Mouse (Mus musculus): ENCODE results near the gene Chrm3. TPM values are rescaled to one million over a fixed set of nuclear protein-coding genes. Genes with fewer than 3 reads are reported as not detected.
"Not testable (repeated sequence)": the region's sequence is repeated elsewhere in the genome, so short reads cannot be mapped to it uniquely, and the experiment has no call there.

The Chrm3 gene
- not detected in 2 replicates for polyA plus RNA-seq (2012; ENCODE audit: insufficient read depth, low replicate concordance)

DNA sequence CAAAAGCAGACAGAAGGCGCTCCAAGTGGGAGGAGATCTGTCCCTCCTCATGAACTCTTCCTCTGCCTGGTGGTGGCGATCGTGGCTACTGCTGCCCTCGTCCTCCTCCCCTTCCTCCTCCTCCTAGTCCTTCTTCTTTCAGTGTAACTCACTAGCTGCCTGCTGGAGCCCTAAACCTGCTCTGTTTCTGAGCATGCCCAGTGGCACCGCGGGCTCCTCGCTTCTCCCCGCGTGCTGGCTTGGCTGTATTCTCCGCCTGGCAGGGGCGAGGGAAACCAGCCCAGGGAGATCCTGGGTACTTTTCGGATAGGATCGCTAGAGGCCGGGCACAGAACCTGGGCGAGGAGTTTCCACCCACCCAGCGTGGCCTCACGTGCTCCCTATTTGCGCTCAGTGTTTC is at the start of gene Chrm3:
Chrm3 (minus strand) TSS at position 71 of the 400 bp plus-strand sequence.
- H3K9me3 ChIP-seq, result no peaks in the 10 kb centered on the region
- peaks cover 11% of the 10 kb centered on the region; the same call in 1 of the 2 replicates for H3K4me1 ChIP-seq
- no peak for TF ChIP-seq GATA1 (IDR thresholded peaks at IDR 0.05; ENCODE audit: borderline replicate concordance, low read length)
- no peak for TF ChIP-seq FLI1 (IDR thresholded peaks at IDR 0.05; ENCODE audit: low read length)
- H3K4me3 ChIP-seq (replicated peaks), result peak within 1 kb of the TSS; percentile 90
- H3K27me3 ChIP-seq (replicated peaks), result peaks cover 34% of the 10 kb centered on the region
- no peaks in the 10 kb centered on the region for H3K36me3 ChIP-seq (replicated peaks; ENCODE audit: low read length)

DNA sequence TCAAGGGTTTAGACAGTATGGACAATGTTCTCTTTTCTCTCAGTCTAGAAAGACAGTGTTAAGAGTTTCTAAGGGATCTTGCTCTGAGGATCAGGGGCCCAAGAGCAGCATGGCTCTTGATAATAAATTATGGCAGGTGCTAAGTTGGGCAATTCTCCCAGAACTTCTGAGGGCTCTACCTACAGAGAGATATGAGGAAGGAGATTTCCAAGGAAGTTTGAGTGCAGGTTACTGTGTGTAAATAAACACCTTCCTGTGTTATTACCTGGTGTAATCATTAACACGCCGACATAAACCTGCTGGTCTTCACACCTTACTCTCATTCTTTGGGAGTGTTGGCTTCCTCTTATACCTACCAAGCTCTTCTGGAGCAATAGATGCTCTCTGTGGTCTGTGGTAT is 33.7 kb upstream of the Chrm3 start:
- H3K9me3 ChIP-seq, result no peaks in the 10 kb centered on the region
- no peaks in the 10 kb centered on the region for H3K4me1 ChIP-seq
- no peaks in the 10 kb centered on the region for H3K36me3 ChIP-seq (replicated peaks; ENCODE audit: low read length)
- no peaks in the 10 kb centered on the region for H3K27me3 ChIP-seq (replicated peaks)
- no peak overlapping the region for H3K4me3 ChIP-seq (replicated peaks)
- TF ChIP-seq FLI1 (IDR thresholded peaks at IDR 0.05; ENCODE audit: low read length), result no peak
- no peak for TF ChIP-seq GATA1 (IDR thresholded peaks at IDR 0.05; ENCODE audit: borderline replicate concordance, low read length)

DNA sequence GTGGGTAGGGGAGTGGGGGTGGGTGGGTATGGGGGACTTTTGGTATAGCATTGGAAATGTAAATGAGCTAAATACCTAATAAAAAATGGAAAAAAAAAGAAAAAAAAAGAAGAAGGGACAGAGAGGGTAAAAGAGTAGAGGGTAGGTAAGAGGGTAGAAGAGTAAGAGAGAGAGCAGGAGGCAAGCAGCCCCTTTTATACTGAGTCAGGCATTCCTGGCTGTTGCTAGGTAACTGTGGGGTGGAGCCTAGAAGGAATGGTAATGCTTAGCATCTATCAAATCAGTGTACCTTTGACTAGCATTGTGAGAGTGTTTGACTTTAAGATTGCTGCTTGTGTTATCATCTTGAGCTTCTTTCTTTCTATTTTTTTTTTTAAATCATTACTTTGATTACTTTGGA is 14.8 kb upstream of the Chrm3 start:
- H3K27me3 ChIP-seq (replicated peaks); H3K4me1 ChIP-seq; H3K4me3 ChIP-seq (replicated peaks); H3K9me3 ChIP-seq; H3K36me3 ChIP-seq (replicated peaks; ENCODE audit: low read length): not testable (repeated sequence)

DNA sequence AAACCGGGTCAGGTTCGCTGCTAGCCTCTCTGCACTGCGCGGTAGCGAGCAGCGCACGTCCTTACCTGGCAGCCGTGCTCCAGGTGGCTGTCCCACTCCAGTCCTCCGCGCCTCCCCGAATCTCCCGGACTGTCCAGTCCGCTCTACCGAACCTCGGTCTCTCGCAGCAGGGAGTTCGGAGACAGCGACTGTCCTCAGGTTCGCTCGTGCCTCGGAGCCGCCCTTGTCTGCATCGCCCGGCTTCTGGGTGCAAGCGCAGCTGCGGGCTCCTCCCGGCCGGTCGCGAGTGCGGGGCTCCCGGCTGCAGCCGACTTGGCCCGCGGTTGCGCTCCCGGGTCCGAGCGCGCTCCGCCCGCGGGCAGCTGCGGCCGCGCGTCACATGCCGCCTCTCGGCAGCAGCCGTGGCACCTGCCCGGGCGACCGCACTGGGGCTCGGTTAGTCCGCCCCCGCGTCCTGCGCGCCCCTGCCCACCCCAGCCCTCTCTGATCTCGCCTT is 400 bp downstream of the Chrm3 start:
- Histone ChIP-seq H3K4me3 (replicated peaks) (peak overlapping the region; percentile 90), H3K36me3 (replicated peaks; ENCODE audit: low read length) (no peaks in the 10 kb centered on the region), H3K9me3 (no peaks in the 10 kb centered on the region), H3K4me1 (peaks cover 11% of the 10 kb centered on the region; the same call in 1 of the 2 replicates), H3K27me3 (replicated peaks) (peaks cover 34% of the 10 kb centered on the region)
- TF ChIP-seq GATA1 (IDR thresholded peaks at IDR 0.05; ENCODE audit: borderline replicate concordance, low read length), result no peak

DNA sequence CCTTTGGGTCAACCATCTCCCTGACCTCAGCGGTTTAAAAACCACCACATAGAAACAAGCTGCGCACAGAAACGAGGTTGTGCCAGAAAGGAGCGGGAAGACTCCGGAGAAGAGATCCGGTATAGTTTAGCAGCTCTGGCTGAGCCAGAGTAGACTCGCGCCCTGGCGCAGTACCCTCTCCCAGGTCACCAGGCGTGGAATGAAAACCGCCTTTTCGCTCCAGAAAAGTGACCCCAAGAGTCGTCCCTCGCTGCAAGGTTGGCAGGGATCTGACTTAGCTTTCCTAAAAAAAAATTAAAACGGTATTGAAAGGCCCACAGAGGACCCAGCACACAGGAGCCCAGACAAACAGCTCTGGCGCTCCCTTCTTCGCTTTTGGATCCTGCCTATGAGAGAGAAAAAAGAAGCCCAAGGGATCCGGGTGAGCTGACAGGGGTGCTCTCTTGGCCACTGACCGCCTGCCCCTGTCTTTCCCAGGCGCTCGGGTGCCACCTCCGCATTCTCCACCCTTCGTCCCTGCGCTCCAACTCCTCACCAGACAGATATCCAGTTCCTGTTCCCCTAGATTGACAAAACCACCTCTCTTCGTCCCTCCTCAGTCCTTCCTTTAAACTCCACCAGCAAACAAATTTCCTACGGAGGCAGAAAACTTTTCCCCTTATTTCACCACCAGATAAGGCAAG is 990 bp downstream of the Chrm3 start:
- H3K4me1 ChIP-seq, result peaks cover 11% of the 10 kb centered on the region; the same call in 1 of the 2 replicates
- H3K4me3 ChIP-seq (replicated peaks), result peak overlapping the region; percentile 90
- TF ChIP-seq GATA1 (IDR thresholded peaks at IDR 0.05; ENCODE audit: borderline replicate concordance, low read length), result no peak
- no peak for TF ChIP-seq FLI1 (IDR thresholded peaks at IDR 0.05; ENCODE audit: low read length)
- no peaks in the 10 kb centered on the region for H3K9me3 ChIP-seq
- no peaks in the 10 kb centered on the region for H3K36me3 ChIP-seq (replicated peaks; ENCODE audit: low read length)
- peaks cover 34% of the 10 kb centered on the region for H3K27me3 ChIP-seq (replicated peaks)

DNA sequence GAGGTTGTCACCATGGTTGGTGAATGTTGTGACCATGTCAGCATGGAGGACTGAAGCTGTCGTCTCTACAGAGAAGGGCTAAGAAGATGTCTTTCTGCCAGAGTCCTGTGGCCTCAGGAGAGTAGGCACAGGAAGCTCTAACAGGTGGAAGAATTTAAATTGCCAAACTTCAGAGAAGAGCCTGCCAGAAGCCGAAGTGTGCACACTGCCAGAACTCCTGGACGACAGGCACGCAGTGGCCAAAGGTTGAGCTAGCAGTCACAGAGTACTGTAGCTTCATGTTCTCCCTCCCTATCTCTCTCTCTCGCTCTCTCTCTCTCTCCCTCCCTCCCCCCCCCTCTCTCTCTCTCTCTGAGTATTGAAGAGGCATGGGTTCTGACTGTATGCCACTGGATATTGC is 4.9 kb downstream of the Chrm3 start:
- no peak overlapping the region for H3K4me3 ChIP-seq (replicated peaks)
- H3K9me3 ChIP-seq, result no peaks in the 10 kb centered on the region
- TF ChIP-seq GATA1 (IDR thresholded peaks at IDR 0.05; ENCODE audit: borderline replicate concordance, low read length) (no peak), FLI1 (IDR thresholded peaks at IDR 0.05; ENCODE audit: low read length) (no peak)
- peaks cover 8% of the 10 kb centered on the region; the same call in 1 of the 2 replicates for H3K4me1 ChIP-seq
- H3K27me3 ChIP-seq (replicated peaks), result peaks cover 25% of the 10 kb centered on the region
- no peaks in the 10 kb centered on the region for H3K36me3 ChIP-seq (replicated peaks; ENCODE audit: low read length)

DNA sequence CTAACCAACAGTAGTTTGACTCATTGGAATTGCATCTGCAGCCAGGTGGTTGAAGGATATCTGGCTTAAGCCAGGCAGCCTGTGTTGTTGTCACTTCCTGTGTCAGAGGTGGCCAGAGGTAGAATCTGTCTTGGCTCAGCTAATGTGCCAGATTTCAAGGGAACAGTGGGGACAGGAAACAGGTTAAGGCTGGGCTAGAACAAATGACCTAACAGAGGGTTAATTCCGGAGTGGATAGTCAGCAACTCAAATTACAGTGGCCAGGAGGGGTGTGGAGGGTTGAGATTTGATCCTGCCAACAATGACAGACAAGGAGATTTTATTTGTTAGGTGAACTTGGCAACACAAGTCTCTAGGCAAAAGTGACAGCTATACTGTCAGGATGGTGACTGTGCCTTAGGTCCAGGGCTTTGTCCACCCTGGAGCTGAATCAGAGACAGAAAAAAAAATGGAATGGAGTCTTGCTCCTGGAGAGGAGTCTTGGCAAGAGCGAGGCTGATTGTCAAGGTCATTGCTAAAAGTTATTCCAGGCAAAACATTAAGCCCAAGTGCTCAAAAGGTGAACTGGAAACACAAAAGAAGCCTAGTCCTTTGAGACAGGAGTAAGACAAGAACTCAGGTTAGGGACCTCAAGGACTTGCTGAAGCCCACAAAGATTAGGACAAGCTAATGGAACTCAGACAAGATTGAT is 5.6 kb downstream of the Chrm3 start:
- H3K9me3 ChIP-seq, result no peaks in the 10 kb centered on the region
- peaks cover 17% of the 10 kb centered on the region for H3K27me3 ChIP-seq (replicated peaks)
- no peak overlapping the region for H3K4me3 ChIP-seq (replicated peaks)
- TF ChIP-seq FLI1 (IDR thresholded peaks at IDR 0.05; ENCODE audit: low read length) (no peak), GATA1 (IDR thresholded peaks at IDR 0.05; ENCODE audit: borderline replicate concordance, low read length) (no peak)
- H3K4me1 ChIP-seq, result peaks cover 3% of the 10 kb centered on the region; the same call in 1 of the 2 replicates
- H3K36me3 ChIP-seq (replicated peaks; ENCODE audit: low read length), result no peaks in the 10 kb centered on the region

DNA sequence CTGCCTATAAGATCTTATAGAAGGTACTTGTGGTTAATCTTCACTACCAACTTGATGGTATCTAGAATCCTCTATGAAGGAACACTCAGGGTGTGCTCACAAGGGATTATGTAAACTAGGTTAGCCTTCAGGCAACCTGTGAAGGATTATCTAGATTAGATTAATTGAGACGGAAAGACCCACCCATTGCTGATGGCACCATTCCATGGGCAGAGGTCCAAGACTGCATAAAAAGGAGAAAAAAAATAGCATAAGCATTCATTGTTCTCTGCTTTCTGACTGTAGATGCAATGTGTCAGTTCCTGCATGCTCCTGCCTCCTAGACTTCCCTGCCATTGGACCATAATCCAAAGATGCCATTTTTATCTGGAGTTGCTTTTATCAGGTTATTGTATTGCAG is 8.5 kb downstream of the Chrm3 start:
- no peaks in the 10 kb centered on the region for H3K4me1 ChIP-seq
- TF ChIP-seq GATA1 (IDR thresholded peaks at IDR 0.05; ENCODE audit: borderline replicate concordance, low read length) (no peak), FLI1 (IDR thresholded peaks at IDR 0.05; ENCODE audit: low read length) (no peak)

DNA sequence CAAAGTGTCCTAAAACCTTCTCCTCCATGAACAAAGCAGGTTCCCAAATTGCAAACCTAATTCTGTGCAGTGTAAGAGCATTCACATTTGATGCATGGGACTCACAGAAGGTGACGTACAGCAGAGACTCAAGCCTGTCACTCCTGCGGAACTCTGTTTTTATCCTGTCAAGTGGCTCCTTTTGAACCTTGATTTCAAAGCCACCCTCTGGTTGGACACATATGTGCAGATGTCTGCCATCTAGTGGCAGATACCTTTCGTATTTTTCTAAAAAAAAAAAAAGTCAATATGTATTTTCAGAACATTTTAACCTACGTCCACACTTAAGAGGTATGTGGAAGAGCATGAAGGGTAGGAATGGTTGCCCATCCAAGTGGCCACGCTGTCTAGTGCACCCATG is 16.3 kb downstream of the Chrm3 start:
- Histone ChIP-seq H3K36me3 (replicated peaks; ENCODE audit: low read length) (no peaks in the 10 kb centered on the region), H3K9me3 (no peaks in the 10 kb centered on the region), H3K4me3 (replicated peaks) (no peak overlapping the region), H3K4me1 (no peaks in the 10 kb centered on the region), H3K27me3 (replicated peaks) (no peaks in the 10 kb centered on the region)
- TF ChIP-seq GATA1 (IDR thresholded peaks at IDR 0.05; ENCODE audit: borderline replicate concordance, low read length), result no peak
- TF ChIP-seq FLI1 (IDR thresholded peaks at IDR 0.05; ENCODE audit: low read length), result no peak

More for the DNA sequence above, 8.5 kb downstream of the Chrm3 start:
- Histone ChIP-seq H3K9me3 (no peaks in the 10 kb centered on the region), H3K27me3 (replicated peaks) (no peaks in the 10 kb centered on the region), H3K36me3 (replicated peaks; ENCODE audit: low read length) (no peaks in the 10 kb centered on the region), H3K4me3 (replicated peaks) (no peak overlapping the region)

DNA sequence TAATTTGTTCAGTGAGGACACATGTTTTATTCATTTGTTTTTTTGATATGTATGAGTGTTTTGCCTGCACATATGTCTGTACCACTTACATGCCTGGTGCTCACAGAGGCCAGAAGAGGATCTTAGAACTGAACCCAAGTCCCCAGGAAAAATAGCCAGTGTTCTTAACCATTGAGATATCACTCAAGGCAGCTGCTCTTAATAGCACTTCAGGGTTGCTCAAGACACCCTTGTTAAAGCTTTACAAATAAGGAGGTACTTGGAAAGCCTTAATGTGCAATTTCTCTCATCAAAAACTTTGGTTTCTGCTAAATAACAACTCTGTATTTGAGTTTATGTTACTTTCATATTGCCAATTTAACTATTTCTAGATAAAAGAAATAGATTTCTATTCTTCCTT is 25.1 kb downstream of the Chrm3 start:
- Histone ChIP-seq H3K4me3 (replicated peaks) (no peak overlapping the region), H3K9me3 (no peaks in the 10 kb centered on the region), H3K36me3 (replicated peaks; ENCODE audit: low read length) (no peaks in the 10 kb centered on the region), H3K27me3 (replicated peaks) (no peaks in the 10 kb centered on the region), H3K4me1 (no peaks in the 10 kb centered on the region)
- TF ChIP-seq FLI1 (IDR thresholded peaks at IDR 0.05; ENCODE audit: low read length), result no peak
- no peak for TF ChIP-seq GATA1 (IDR thresholded peaks at IDR 0.05; ENCODE audit: borderline replicate concordance, low read length)
